Mouse (Mus musculus): ENCODE data around the gene Gins1.

DNA sequence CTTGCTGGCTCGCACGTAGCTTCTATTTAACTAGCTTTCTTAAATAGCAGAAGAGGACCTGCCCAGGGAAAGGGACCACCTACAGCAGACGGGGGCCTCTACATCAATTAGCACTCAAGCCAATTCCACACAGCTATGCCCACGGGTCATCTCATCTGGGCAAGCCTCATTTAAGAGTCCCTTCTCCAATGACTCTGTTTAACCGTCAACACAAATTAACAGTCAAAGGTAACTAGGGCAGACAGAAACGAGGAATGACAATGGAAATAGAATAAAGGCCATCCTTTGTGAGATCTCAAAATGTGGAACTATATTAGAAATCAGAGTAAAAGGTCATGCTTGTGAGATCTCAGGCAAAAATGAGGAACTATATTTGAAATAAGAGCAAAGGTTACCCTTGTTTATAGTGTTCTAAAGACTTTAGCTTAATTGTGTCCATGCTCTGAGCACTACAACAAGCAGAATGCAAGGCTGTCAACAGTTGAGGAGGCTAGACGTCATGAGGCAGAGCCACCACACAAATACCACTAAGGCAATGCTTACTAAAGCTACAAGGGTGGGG lies 9.4 kb upstream of the Gins1 start:
- no peak for TF ChIP-seq POLR2A (IDR thresholded peaks at IDR 0.05; ENCODE audit: insufficient read length, low read depth)
- no peak for TF ChIP-seq E2F4 (IDR thresholded peaks at IDR 0.05; ENCODE audit: insufficient read depth)
- TF ChIP-seq USF1 (IDR thresholded peaks at IDR 0.05; ENCODE audit: low read depth) = no peak
- no peak for TF ChIP-seq MAX (IDR thresholded peaks at IDR 0.05; ENCODE audit: low read depth)
- no peak for TF ChIP-seq REST (IDR thresholded peaks at IDR 0.05; ENCODE audit: insufficient read depth, insufficient read length)
- TF ChIP-seq MYOG (IDR thresholded peaks at IDR 0.05; ENCODE audit: control insufficient read depth in 1 of 3, insufficient read depth in 1 of 3, insufficient read length in 2 of 3, low read depth in 2 of 3) = no peak
- TF ChIP-seq POLR2AphosphoS2 (IDR thresholded peaks at IDR 0.05; ENCODE audit: insufficient read length, low read depth) = no peak
- TF ChIP-seq CEBPB (IDR thresholded peaks at IDR 0.05; ENCODE audit: insufficient read depth, poor library complexity, severe bottlenecking) = no peak
- TF ChIP-seq MYOD1 (IDR thresholded peaks at IDR 0.05; ENCODE audit: control insufficient read depth in 1 of 3, insufficient read length in 2 of 3, low read depth in 2 of 3) = no peak
- TF ChIP-seq TCF12 (IDR thresholded peaks at IDR 0.05; ENCODE audit: insufficient read depth, poor library complexity, severe bottlenecking) = no peak

All from myocyte (in vitro differentiated cells).